ENCODE assay signal across 11 mouse cellular contexts in genomic region chr15:36884671-36885365, GRCm38 (mm10).
DNase-seq lines count a peak whose midpoint lies in the region; ATAC-seq and TF ChIP-seq lines count a peak whose summit lies in the region.
"Had no signal": no experiment of that assay in that cellular context is flagged by ENCODE, and none has a peak within 500 bp of the region (broad histone marks: within the 10 kb centered on the region; RNA-seq: fewer than 3 reads in every experiment).

No protein-coding gene starts in this region.

- H3K27ac ChIP-seq in embryonic facial prominence, embryonic 13.5 days: peak overlapping the region; percentile 24; the same call in 1 of the 2 replicates
- no peak overlapping the region for H3K27ac ChIP-seq in embryonic facial prominence, embryonic 10.5 days (replicated peaks)
- H3K27ac ChIP-seq in neural tube, embryonic 12.5 days: no peak overlapping the region
- no peak overlapping the region; the same call in 1 of the 2 replicates for H3K27ac ChIP-seq in neural tube, embryonic 15.5 days (replicated peaks)
- peak overlapping the region; percentile 6; the same call in 1 of the 2 replicates for H3K27ac ChIP-seq in cortical plate, adult 2 months (ENCODE audit: insufficient read depth, low read length)
- no peak overlapping the region for H3K27ac ChIP-seq in stomach, embryonic 14.5 days (ENCODE audit: low read length)
- no peak overlapping the region for H3K27ac ChIP-seq in forebrain, embryonic 14.5 days (ENCODE audit: low read depth, low read length)
- H3K27ac ChIP-seq: embryonic facial prominence, embryonic 12.5 days; hindbrain, embryonic 12.5 days; liver, embryonic 13.5 days had no signal

- no peaks in the 10 kb centered on the region for H3K36me3 ChIP-seq in embryonic facial prominence, embryonic 13.5 days
- H3K36me3 ChIP-seq in embryonic facial prominence, embryonic 10.5 days (replicated peaks): no peaks in the 10 kb centered on the region
- H3K36me3 ChIP-seq in neural tube, embryonic 12.5 days: no peaks in the 10 kb centered on the region
- H3K36me3 ChIP-seq in neural tube, embryonic 15.5 days: no peaks in the 10 kb centered on the region
- H3K36me3 ChIP-seq in stomach, embryonic 14.5 days (ENCODE audit: control insufficient read depth, insufficient read depth, low read length): no peaks in the 10 kb centered on the region
- no peaks in the 10 kb centered on the region for H3K36me3 ChIP-seq in forebrain, embryonic 14.5 days (ENCODE audit: control insufficient read depth, insufficient read depth, low read length)
- H3K36me3 ChIP-seq: embryonic facial prominence, embryonic 12.5 days; hindbrain, embryonic 12.5 days; liver, embryonic 13.5 days had no signal

- H3K9me3 ChIP-seq in embryonic facial prominence, embryonic 13.5 days: no peaks in the 10 kb centered on the region
- no peaks in the 10 kb centered on the region for H3K9me3 ChIP-seq in embryonic facial prominence, embryonic 10.5 days
- H3K9me3 ChIP-seq in neural tube, embryonic 12.5 days: no peaks in the 10 kb centered on the region
- no peaks in the 10 kb centered on the region for H3K9me3 ChIP-seq in neural tube, embryonic 15.5 days (replicated peaks)
- no peaks in the 10 kb centered on the region for H3K9me3 ChIP-seq in stomach, embryonic 14.5 days (ENCODE audit: control insufficient read depth, low read depth, low read length)
- no peaks in the 10 kb centered on the region for H3K9me3 ChIP-seq in forebrain, embryonic 14.5 days (replicated peaks; ENCODE audit: control insufficient read depth, low read length)
- H3K9me3 ChIP-seq: embryonic facial prominence, embryonic 12.5 days; hindbrain, embryonic 12.5 days; liver, embryonic 13.5 days had no signal

- H3K27me3 ChIP-seq in embryonic facial prominence, embryonic 13.5 days: peaks cover under 1% of the 10 kb centered on the region; the same call in 1 of the 2 replicates
- H3K27me3 ChIP-seq in embryonic facial prominence, embryonic 10.5 days (replicated peaks; ENCODE audit: low read depth, poor library complexity, severe bottlenecking): no peaks in the 10 kb centered on the region
- no peaks in the 10 kb centered on the region for H3K27me3 ChIP-seq in neural tube, embryonic 12.5 days (replicated peaks)
- H3K27me3 ChIP-seq in neural tube, embryonic 15.5 days (replicated peaks): no peaks in the 10 kb centered on the region
- no peaks in the 10 kb centered on the region for H3K27me3 ChIP-seq in stomach, embryonic 14.5 days (ENCODE audit: control insufficient read depth, insufficient read depth, low read length)
- H3K27me3 ChIP-seq in forebrain, embryonic 14.5 days (replicated peaks; ENCODE audit: control insufficient read depth, insufficient read depth, low read length): no peaks in the 10 kb centered on the region
- H3K27me3 ChIP-seq: embryonic facial prominence, embryonic 12.5 days; hindbrain, embryonic 12.5 days; liver, embryonic 13.5 days had no signal

- H3K4me1 ChIP-seq in embryonic facial prominence, embryonic 13.5 days: no peaks in the 10 kb centered on the region
- H3K4me1 ChIP-seq in embryonic facial prominence, embryonic 10.5 days: no peaks in the 10 kb centered on the region
- no peaks in the 10 kb centered on the region for H3K4me1 ChIP-seq in neural tube, embryonic 12.5 days
- peaks cover 3% of the 10 kb centered on the region; the same call in 1 of the 2 replicates for H3K4me1 ChIP-seq in neural tube, embryonic 15.5 days
- H3K4me1 ChIP-seq in cortical plate, adult 2 months (ENCODE audit: control insufficient read depth, insufficient read depth, low read length): peaks cover 4% of the 10 kb centered on the region
- peaks cover 7% of the 10 kb centered on the region; the same call in 1 of the 2 replicates for H3K4me1 ChIP-seq in stomach, embryonic 14.5 days (ENCODE audit: control insufficient read depth, insufficient read depth, low read length)
- no peaks in the 10 kb centered on the region for H3K4me1 ChIP-seq in forebrain, embryonic 14.5 days (ENCODE audit: control insufficient read depth, insufficient read depth, low read length)
- H3K4me1 ChIP-seq: hindbrain, embryonic 12.5 days had no signal

- no peak overlapping the region for H3K9ac ChIP-seq in embryonic facial prominence, embryonic 13.5 days
- 0 out of 2 replicates have a peak overlapping the region, but pooled peaks have one; percentile 5 for H3K9ac ChIP-seq in neural tube, embryonic 12.5 days
- H3K9ac ChIP-seq in neural tube, embryonic 15.5 days (replicated peaks): no peak overlapping the region
- H3K9ac ChIP-seq in stomach, embryonic 14.5 days (replicated peaks; ENCODE audit: low read depth, low read length): no peak overlapping the region
- no peak overlapping the region for H3K9ac ChIP-seq in forebrain, embryonic 14.5 days (ENCODE audit: low read length)
- H3K9ac ChIP-seq: embryonic facial prominence, embryonic 12.5 days; hindbrain, embryonic 12.5 days; liver, embryonic 13.5 days had no signal

- no peak overlapping the region for H3K4me2 ChIP-seq in embryonic facial prominence, embryonic 13.5 days
- H3K4me2 ChIP-seq in neural tube, embryonic 12.5 days (replicated peaks): no peak overlapping the region
- no peak overlapping the region for H3K4me2 ChIP-seq in neural tube, embryonic 15.5 days
- no peak overlapping the region for H3K4me2 ChIP-seq in stomach, embryonic 14.5 days (replicated peaks; ENCODE audit: low read depth, low read length)
- H3K4me2 ChIP-seq in forebrain, embryonic 14.5 days (ENCODE audit: low read length): no peak overlapping the region
- H3K4me2 ChIP-seq: embryonic facial prominence, embryonic 12.5 days; hindbrain, embryonic 12.5 days; liver, embryonic 13.5 days had no signal

- no peak for TF ChIP-seq CTCF in cortical plate, adult 2 months (IDR thresholded peaks at IDR 0.05; ENCODE audit: extremely low read depth, insufficient read depth, low read length)

- H3K4me3 ChIP-seq in embryonic facial prominence, embryonic 13.5 days: no peak overlapping the region
- no peak overlapping the region for H3K4me3 ChIP-seq in embryonic facial prominence, embryonic 10.5 days
- H3K4me3 ChIP-seq in neural tube, embryonic 12.5 days: no peak overlapping the region
- H3K4me3 ChIP-seq in neural tube, embryonic 15.5 days (replicated peaks): no peak overlapping the region
- no peak overlapping the region for H3K4me3 ChIP-seq in cortical plate, adult 2 months (ENCODE audit: insufficient read depth, low read length)
- H3K4me3 ChIP-seq in stomach, embryonic 14.5 days (ENCODE audit: low read depth, low read length): no peak overlapping the region
- H3K4me3 ChIP-seq in forebrain, embryonic 14.5 days (ENCODE audit: low read depth, low read length): no peak overlapping the region
- H3K4me3 ChIP-seq: embryonic facial prominence, embryonic 12.5 days; hindbrain, embryonic 12.5 days; liver, embryonic 13.5 days had no signal

- peak; percentile 43; the same call in 1 of the 2 replicates for ATAC-seq in embryonic facial prominence, embryonic 13.5 days (ENCODE audit: insufficient number of reproducible peaks, insufficient read depth, low FRiP score, low TSS enrichment, low read depth)
- no peak for ATAC-seq in neural tube, embryonic 12.5 days (ENCODE audit: low FRiP score, low read depth)
- ATAC-seq in neural tube, embryonic 15.5 days (ENCODE audit: low FRiP score): no peak
- ATAC-seq in stomach, embryonic 14.5 days (ENCODE audit: insufficient number of reproducible peaks, insufficient read depth, low FRiP score, low read depth): peak; percentile 83
- no peak for ATAC-seq in forebrain, embryonic 14.5 days

- whole genome bisulfite sequencing in embryonic facial prominence, embryonic 13.5 days: 76% methylated on average over 11 of the region's 11 CpGs
- 82% methylated on average over 11 of the region's 11 CpGs for WGBS in embryonic facial prominence, embryonic 10.5 days
- 81% methylated on average over 11 of the region's 11 CpGs for WGBS in neural tube, embryonic 12.5 days
- WGBS in neural tube, embryonic 15.5 days: 78% methylated on average over 11 of the region's 11 CpGs
- WGBS in stomach, embryonic 14.5 days: 39% methylated on average over 11 of the region's 11 CpGs
- WGBS in forebrain, embryonic 14.5 days: 88% methylated on average over 11 of the region's 11 CpGs

- TF ChIP-seq POLR2A in cortical plate, adult 2 months (IDR thresholded peaks at IDR 0.05; ENCODE audit: extremely low read depth, insufficient read depth, low read length): no peak

- DNase-seq in embryonic facial prominence, embryonic 10.5 days (ENCODE audit: low spot score): no peak
- no peak for DNase-seq in forebrain, embryonic 14.5 days (ENCODE audit: low spot score)
- no peak for DNase-seq in layer of hippocampus, adult 9-10 months (ENCODE audit: low spot score)
- DNase-seq: liver, embryonic 13.5 days had no signal

Comparison
In these comparisons a context has a peak if more than half of its experiments do, and no peak if none do; other contexts are left out.
1. H3K27ac ChIP-seq: peak in embryonic facial prominence, embryonic 13.5 days (single experiment) and cortical plate, adult 2 months (single experiment); none in embryonic facial prominence, embryonic 10.5 days (single experiment), neural tube, embryonic 12.5 days (single experiment), neural tube, embryonic 15.5 days (single experiment), stomach, embryonic 14.5 days (single experiment) and forebrain, embryonic 14.5 days (single experiment).
2. ATAC-seq: peak in embryonic facial prominence, embryonic 13.5 days (single experiment) and stomach, embryonic 14.5 days (single experiment); none in neural tube, embryonic 12.5 days (single experiment), neural tube, embryonic 15.5 days (single experiment) and forebrain, embryonic 14.5 days (single experiment).